Mouse (Mus musculus) left cerebral cortex, postnatal 4 days (tissue): Measurements from ENCODE around the gene Kcnmb1. TPM values are rescaled to one million over a fixed set of nuclear protein-coding genes. Genes with fewer than 3 reads are reported as not detected.

ENCODE experiments used
- DNase-seq: peaks from one replicate; pipeline ENCODE4 v3.0.0-alpha.2; 2022
- intact Hi-C: fragments of 180-260 bp; cut with DNase I; formaldehyde crosslinking; loops from one replicate; pipeline ENCODE4 v1.15.1; 2025
- total RNA-seq, 2 experiments: library from RNA; stranded (reverse); gene quantifications; 2 replicates each; pipeline ENCODE4 v1.2.3; 2021

Gene Kcnmb1
- under 1 TPM; 0.24 to 0.26 TPM for total RNA-seq

- intact Hi-C loops, result no loop called here
- no peak for DNase-seq
These were observed at the start of gene Kcnmb1 for GRCm38 (mm10) chr11:33962688-33963407. TSS of gene Kcnmb1 (plus strand) at chr11:33963013.

GRCm38 (mm10) chr11:33913061-33913460 lies 49.8 kb upstream of the Kcnmb1 start:
- no peak for DNase-seq
- intact Hi-C loops, result loop anchor here (10.0 kb wide), 1 partner anchor 48 kb away; no protein-coding TSS in a partner anchor

- no peak for DNase-seq
- intact Hi-C loops, result loop anchor here (10.0 kb wide), 1 partner anchor 49 kb away; no protein-coding TSS in a partner anchor
These were observed 48.6 kb upstream of the Kcnmb1 start for GRCm38 (mm10) chr11:33914216-33914615.

- intact Hi-C loops, result loop anchor here (2.0 to 10.0 kb wide), 2 partner anchors 53 to 185 kb away; no protein-coding TSS in a partner anchor
- DNase-seq, result peak; percentile 75
These were observed 45.2 kb upstream of the Kcnmb1 start for GRCm38 (mm10) chr11:33917574-33917973.

- no peak for DNase-seq
- intact Hi-C loops, result loop anchor here (10.0 kb wide), 1 partner anchor 54 kb away; no protein-coding TSS in a partner anchor
These were observed 44.4 kb upstream of the Kcnmb1 start for GRCm38 (mm10) chr11:33918424-33918823.

GRCm38 (mm10) chr11:33919826-33920225 lies 43.0 kb upstream of the Kcnmb1 start:
- no peak for DNase-seq
- intact Hi-C loops, result loop anchor here (10.0 kb wide), 1 partner anchor 55 kb away; no protein-coding TSS in a partner anchor

GRCm38 (mm10) chr11:33921451-33921850 lies 41.4 kb upstream of the Kcnmb1 start:
- intact Hi-C loops, result no loop called here
- no peak for DNase-seq

GRCm38 (mm10) chr11:33923031-33923430 lies 39.8 kb upstream of the Kcnmb1 start:
- DNase-seq, result no peak
- intact Hi-C loops, result no loop called here

- intact Hi-C loops, result no loop called here
- DNase-seq, result no peak
These were observed 37.0 kb upstream of the Kcnmb1 start for GRCm38 (mm10) chr11:33925778-33926177.

- intact Hi-C loops, result no loop called here
- no peak for DNase-seq
These were observed 36.3 kb upstream of the Kcnmb1 start for GRCm38 (mm10) chr11:33926551-33926950.

- intact Hi-C loops, result no loop called here
- peak; percentile 59 for DNase-seq
These were observed 35.5 kb upstream of the Kcnmb1 start for GRCm38 (mm10) chr11:33927321-33927720.

- intact Hi-C loops, result no loop called here
- peak; percentile 72 for DNase-seq
These were observed 35.0 kb upstream of the Kcnmb1 start for GRCm38 (mm10) chr11:33927836-33928235.

GRCm38 (mm10) chr11:33928658-33929057 lies 34.2 kb upstream of the Kcnmb1 start:
- intact Hi-C loops, result no loop called here
- peak; percentile 32 for DNase-seq

GRCm38 (mm10) chr11:33929412-33929811 lies 33.4 kb upstream of the Kcnmb1 start:
- intact Hi-C loops, result no loop called here
- DNase-seq, result no peak

- DNase-seq, result no peak
- intact Hi-C loops, result loop anchor here (10.0 kb wide), 1 partner anchor 283 kb away; no protein-coding TSS in a partner anchor
These were observed 30.9 kb upstream of the Kcnmb1 start for GRCm38 (mm10) chr11:33931836-33932385.

- intact Hi-C loops, result loop anchor here (10.0 kb wide), 1 partner anchor 282 kb away; no protein-coding TSS in a partner anchor
- DNase-seq, result no peak
These were observed 30.3 kb upstream of the Kcnmb1 start for GRCm38 (mm10) chr11:33932386-33933111.

- DNase-seq, result no peak
- intact Hi-C loops, result loop anchor here (10.0 kb wide), 1 partner anchor 281 kb away; no protein-coding TSS in a partner anchor
These were observed 28.5 kb upstream of the Kcnmb1 start for GRCm38 (mm10) chr11:33934286-33934685.

GRCm38 (mm10) chr11:33937641-33938040 lies 25.2 kb upstream of the Kcnmb1 start:
- no peak for DNase-seq
- intact Hi-C loops, result loop anchor here (10.0 kb wide), 1 partner anchor 277 kb away; no protein-coding TSS in a partner anchor

- DNase-seq, result no peak
- intact Hi-C loops, result loop anchor here (10.0 kb wide), 1 partner anchor 276 kb away; no protein-coding TSS in a partner anchor
These were observed 24.1 kb upstream of the Kcnmb1 start for GRCm38 (mm10) chr11:33938561-33939274.

- intact Hi-C loops, result loop anchor here (10.0 kb wide), 1 partner anchor 275 kb away; no protein-coding TSS in a partner anchor
- DNase-seq, result no peak
These were observed 23.2 kb upstream of the Kcnmb1 start for GRCm38 (mm10) chr11:33939456-33940113.
